Mouse (Mus musculus): Measurements from ENCODE around the gene Tubb5. TPM values are rescaled to one million over a fixed set of nuclear protein-coding genes. Genes with fewer than 3 reads are reported as not detected.

Tubb5 gene
- 1,832 and 1,895 TPM in 2 replicates for polyA plus RNA-seq (2015; fragmentation: Nextera tagmentation; extraction: Ambion mirVana)

DNA sequence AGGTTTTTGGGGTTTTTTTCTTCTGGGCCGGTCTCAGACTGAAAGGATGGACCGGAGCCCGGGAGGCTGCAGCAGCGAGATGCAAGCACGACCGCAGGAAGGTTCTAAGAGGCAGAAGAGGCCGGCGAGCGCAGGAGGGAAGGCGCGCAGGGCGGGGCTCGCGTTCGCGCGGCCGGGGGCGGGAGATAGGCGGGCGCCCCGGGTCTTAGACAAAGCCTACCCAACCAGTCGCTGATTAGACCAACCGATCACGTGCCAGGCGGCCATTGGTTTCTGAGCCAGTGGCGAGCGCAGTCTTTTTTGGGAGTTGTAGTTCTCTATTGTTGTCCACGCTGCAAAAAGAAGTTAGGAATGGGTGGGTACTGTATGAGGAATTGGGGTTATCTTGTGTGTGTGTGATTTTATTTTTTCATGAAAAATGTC, at the start of gene Tubb5:
TSS of gene Tubb5 (minus strand) at position 185 of the 423 bp plus-strand sequence.
- peak within 1 kb of the TSS; percentile 99 for H3K27ac ChIP-seq
- peak within 1 kb of the TSS; percentile 99 for H3K9ac ChIP-seq (replicated peaks)
- peak within 1 kb of the TSS; percentile 94 for H3K4me3 ChIP-seq (replicated peaks)
- H3K9me3 ChIP-seq, result no peaks in the 10 kb centered on the region
- WGBS, result under 1% methylated on average over 29 of the region's 29 CpGs
- peak; percentile 76 for ATAC-seq
- peaks cover 37% of the 10 kb centered on the region for H3K36me3 ChIP-seq
- peak within 1 kb of the TSS; percentile 86 for H3K4me2 ChIP-seq (replicated peaks)
- no peaks in the 10 kb centered on the region for H3K27me3 ChIP-seq
- H3K4me1 ChIP-seq (replicated peaks), result peaks cover 63% of the 10 kb centered on the region

DNA sequence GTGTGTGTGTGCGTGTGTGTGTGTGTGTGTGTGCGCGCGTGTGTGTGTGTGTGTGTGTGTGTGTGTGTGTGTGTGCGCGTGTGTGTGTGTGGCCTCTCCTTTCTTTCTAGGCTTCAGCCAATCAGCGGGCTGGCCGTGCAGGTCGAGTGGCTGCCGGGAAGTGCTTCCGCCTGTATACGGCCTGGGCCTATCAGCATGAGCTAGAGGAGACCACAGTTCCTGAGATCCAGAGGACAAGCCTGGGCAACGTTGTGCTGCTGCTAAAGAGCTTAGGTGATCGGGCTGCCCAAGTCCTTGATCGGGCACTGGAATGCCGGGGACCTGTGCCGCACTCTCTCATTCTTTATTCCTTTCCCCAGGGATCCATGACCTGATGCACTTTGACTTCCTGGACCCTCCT, 49.6 kb upstream of the Tubb5 start:
- WGBS, result 91% methylated on average over 11 of the region's 17 CpGs
- no peaks in the 10 kb centered on the region for H3K9me3 ChIP-seq
- no peaks in the 10 kb centered on the region for H3K27me3 ChIP-seq
- no peak overlapping the region for H3K9ac ChIP-seq (replicated peaks)
- ATAC-seq, result no peak
- H3K4me1 ChIP-seq (replicated peaks), result no peaks in the 10 kb centered on the region
- no peak overlapping the region for H3K4me3 ChIP-seq (replicated peaks)
- no peak overlapping the region for H3K4me2 ChIP-seq (replicated peaks)
- H3K27ac ChIP-seq, result no peak overlapping the region
- peaks cover 96% of the 10 kb centered on the region for H3K36me3 ChIP-seq

DNA sequence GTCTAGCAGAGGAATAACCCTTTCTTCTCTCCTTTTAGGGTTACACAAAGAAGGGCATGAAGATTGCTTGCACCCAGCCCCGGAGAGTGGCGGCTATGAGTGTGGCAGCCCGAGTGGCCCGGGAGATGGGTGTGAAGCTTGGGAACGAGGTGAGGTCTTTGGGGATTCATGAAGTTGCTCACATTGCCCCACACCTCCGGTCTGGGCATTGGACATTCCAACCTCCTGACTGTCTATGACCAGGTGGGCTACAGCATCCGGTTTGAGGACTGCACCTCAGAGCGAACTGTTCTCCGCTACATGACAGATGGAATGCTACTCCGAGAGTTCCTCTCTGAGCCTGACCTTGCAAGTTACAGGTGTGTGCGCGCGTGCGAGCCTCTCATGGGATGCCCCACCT, 45.7 kb upstream of the Tubb5 start:
- no peak overlapping the region for H3K27ac ChIP-seq

DNA sequence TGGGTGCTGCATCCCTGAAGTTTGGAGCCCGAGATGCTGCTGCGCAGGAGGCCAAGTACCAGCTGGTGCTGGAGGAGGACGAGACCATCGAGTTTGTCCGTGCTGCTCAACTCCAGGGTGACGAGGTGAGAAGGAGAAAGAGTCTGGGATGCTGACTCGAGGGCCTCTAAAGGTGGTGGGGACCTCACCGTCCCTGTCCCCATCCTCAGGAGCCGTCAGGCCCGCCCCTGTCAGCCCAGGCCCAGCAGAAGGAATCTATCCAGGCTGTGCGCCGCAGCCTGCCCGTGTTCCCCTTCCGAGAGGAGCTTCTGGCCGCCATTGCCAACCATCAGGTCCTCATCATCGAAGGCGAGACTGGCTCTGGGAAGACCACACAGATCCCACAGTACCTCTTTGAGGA, 44.8 kb upstream of the Tubb5 start:
- ATAC-seq, result no peak
- H3K36me3 ChIP-seq, result peaks cover 64% of the 10 kb centered on the region

More for the DNA sequence above, 45.7 kb upstream of the Tubb5 start:
- Histone ChIP-seq H3K4me3 (replicated peaks) (no peak overlapping the region), H3K36me3 (peaks cover 73% of the 10 kb centered on the region), H3K9me3 (no peaks in the 10 kb centered on the region), H3K9ac (replicated peaks) (no peak overlapping the region), H3K4me1 (replicated peaks) (peaks cover 18% of the 10 kb centered on the region), H3K27me3 (no peaks in the 10 kb centered on the region), H3K4me2 (replicated peaks) (no peak overlapping the region)
- no peak for ATAC-seq
- WGBS, result 98% methylated on average over 14 of the region's 14 CpGs

DNA sequence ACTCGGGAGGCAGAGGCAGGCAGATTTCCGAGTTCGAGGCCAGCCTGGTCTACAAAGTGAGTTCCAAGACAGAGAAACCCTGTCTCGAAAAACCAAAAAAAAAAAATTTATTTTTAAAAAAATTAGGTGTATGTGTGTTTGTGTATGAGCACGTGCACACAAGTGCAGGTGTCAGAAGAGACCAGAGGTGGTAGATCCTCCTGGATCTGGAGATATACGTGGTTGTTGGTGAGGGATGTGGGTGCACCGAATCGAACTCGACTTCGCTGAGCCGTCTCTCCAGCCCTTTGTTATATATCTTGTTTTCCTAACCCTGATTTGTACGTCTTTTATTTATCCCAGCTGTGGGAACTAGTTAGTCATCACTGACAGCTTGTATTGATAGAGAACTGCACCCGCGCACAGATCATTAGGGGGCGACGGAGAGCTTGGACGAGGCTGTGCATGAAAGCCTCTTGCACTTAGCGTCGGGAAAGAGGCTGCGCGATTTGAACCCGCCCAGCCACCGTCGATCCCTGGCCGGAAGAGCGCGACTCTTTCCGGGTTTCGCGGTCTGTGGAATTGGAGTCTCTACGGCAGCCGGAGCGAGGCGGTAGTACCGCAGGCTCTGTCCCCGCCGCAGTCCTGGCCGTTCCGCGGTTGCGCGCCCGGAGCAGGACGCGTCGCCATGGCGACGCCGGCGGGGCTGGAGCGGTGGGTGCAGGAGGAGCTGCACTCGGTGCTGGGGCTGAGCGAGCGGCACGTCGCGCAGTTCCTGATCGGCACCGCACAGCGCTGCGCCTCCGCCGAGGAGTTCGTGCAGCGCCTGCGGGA, 41.3 kb upstream of the Tubb5 start, which contains the start of gene Dhx16:
TSS of gene Dhx16 (plus strand) at position 575 of the 813 bp plus-strand sequence.
- Histone ChIP-seq H3K4me3 (replicated peaks) (peak within 1 kb of the TSS; percentile 95), H3K27ac (peak within 1 kb of the TSS; percentile 77), H3K9ac (replicated peaks) (peak within 1 kb of the TSS; percentile 95), H3K9me3 (no peaks in the 10 kb centered on the region), H3K27me3 (no peaks in the 10 kb centered on the region), H3K36me3 (peaks cover 50% of the 10 kb centered on the region), H3K4me2 (replicated peaks) (peak within 1 kb of the TSS; percentile 90), H3K4me1 (replicated peaks) (peaks cover 18% of the 10 kb centered on the region)
- 5% methylated on average over 66 of the region's 66 CpGs for WGBS
- ATAC-seq, result peak; percentile 94

More for the DNA sequence above, 44.8 kb upstream of the Tubb5 start:
- no peak overlapping the region for H3K4me3 ChIP-seq (replicated peaks)
- H3K9me3 ChIP-seq, result no peaks in the 10 kb centered on the region
- WGBS, result 93% methylated on average over 17 of the region's 17 CpGs
- no peak overlapping the region for H3K27ac ChIP-seq
- H3K9ac ChIP-seq (replicated peaks), result no peak overlapping the region
- H3K4me1 ChIP-seq (replicated peaks), result peaks cover 18% of the 10 kb centered on the region
- H3K27me3 ChIP-seq, result no peaks in the 10 kb centered on the region
- H3K4me2 ChIP-seq (replicated peaks), result no peak overlapping the region

DNA sequence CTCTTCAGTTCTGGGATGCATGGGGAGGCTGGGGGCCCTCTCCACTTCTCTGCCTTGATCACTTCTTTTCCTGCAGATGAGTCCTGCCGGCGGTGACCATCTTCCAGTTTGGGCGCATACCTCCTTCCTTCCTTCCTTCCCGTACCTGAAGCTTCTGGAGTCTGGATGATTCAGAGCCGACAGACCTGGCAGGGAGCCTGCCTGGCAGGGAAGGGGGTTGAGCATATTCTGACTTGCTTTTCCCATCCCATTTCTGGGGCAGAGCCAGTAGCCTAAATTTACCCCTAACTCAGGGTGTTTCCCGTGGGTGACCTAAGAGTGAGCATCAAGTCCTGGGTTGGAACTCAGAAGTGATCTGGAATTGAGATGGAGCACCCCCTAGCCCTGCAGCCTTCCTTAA, 36.6 kb upstream of the Tubb5 start:
- H3K4me3 ChIP-seq (replicated peaks), result no peak overlapping the region
- no peak overlapping the region for H3K9ac ChIP-seq (replicated peaks)
- no peak for ATAC-seq
- 91% methylated on average over 6 of the region's 6 CpGs for WGBS
- H3K4me2 ChIP-seq (replicated peaks), result no peak overlapping the region
- no peak overlapping the region for H3K27ac ChIP-seq
- H3K4me1 ChIP-seq (replicated peaks), result peaks cover 45% of the 10 kb centered on the region
- no peaks in the 10 kb centered on the region for H3K27me3 ChIP-seq
- no peaks in the 10 kb centered on the region for H3K9me3 ChIP-seq
- H3K36me3 ChIP-seq, result peaks cover 41% of the 10 kb centered on the region

DNA sequence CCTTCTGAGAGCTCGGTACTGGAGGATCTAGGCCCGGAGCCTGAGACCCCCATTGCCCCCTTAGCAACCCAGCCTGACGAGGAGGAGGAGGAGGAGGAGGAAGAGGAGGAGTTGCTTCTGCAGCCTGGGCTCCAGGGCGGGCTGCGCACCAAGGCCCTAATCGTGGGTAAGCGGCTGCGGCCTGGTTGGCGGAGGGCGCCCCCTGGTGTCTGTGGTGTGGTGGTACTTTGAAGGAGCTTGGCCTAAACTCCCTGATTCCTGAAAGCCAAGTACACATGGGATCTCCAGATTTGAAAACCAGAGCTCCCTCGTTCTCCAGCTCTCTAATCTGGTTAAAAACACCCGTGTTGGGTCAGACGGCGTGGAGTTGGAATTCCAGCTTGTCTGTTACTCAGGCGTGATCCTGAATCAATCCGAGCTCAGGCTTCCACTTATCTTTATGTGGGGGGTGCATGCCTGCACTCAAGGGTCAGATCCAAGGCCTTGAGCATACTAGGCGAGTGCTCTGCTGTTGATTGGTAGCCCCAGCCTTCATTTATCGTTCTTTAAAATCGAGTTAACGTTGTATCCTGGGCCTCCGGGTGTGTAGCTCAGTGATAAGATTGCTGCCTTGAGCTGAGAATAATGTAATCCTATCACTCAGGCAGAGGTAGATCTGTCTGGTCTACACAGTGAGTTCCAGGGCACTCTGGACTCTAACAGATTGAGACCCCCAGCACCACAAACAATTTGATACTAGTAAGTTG, 35.8 kb upstream of the Tubb5 start:
- H3K27ac ChIP-seq, result 0 out of 2 replicates have a peak overlapping the region, but pooled peaks have one; percentile 47
- WGBS, result 33% methylated on average over 21 of the region's 21 CpGs
- no peaks in the 10 kb centered on the region for H3K9me3 ChIP-seq
- ATAC-seq, result peak; percentile 37; the same call in 1 of the 2 replicates
- peak overlapping the region; percentile 47; the same call in 1 of the 2 replicates for H3K9ac ChIP-seq (replicated peaks)
- peak overlapping the region; percentile 37 for H3K4me2 ChIP-seq (replicated peaks)
- H3K4me1 ChIP-seq (replicated peaks), result peaks cover 51% of the 10 kb centered on the region
- peaks cover 41% of the 10 kb centered on the region for H3K36me3 ChIP-seq
- no peaks in the 10 kb centered on the region for H3K27me3 ChIP-seq
- H3K4me3 ChIP-seq (replicated peaks), result peak overlapping the region; percentile 8; the same call in 1 of the 2 replicates

DNA sequence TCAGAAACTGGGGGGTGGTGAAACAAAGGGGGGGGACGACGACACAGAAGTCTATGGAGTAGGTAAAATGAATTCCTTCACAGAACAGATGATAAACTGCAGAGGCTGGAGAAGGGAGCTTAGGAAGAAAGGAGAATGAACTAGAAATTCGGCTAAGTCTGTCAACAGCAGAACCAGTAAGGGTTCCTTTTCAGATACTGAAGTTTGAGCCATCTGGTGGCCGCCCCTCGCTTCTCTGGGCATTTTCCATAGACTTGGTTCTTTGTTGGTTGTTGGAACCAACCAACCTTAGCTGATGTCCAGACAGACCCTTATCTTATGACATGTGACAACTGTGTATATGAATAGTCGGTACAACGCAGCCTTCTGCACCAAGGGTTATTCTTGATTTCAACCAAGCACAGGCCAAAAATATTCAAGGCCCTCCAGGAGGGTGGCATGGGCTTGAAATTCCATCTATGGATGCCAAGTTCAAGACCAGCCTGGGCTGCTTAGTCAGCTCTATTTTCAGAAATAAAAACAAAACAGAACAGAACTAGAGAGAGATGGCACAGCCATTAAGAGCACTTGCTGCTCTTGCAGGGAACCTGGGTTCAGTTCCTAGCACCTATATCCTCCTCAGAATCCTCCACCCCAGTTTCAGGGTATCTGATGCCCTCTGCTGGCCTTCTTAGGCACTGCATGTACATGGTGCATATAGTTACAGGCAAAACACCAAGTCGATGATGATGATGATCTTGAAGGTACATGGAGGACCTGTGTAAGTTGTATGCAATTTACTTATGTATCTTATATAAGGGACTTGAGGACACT, 33.0 kb upstream of the Tubb5 start:
- H3K27ac ChIP-seq, result peak overlapping the region; percentile 31; the same call in 1 of the 2 replicates
- H3K27me3 ChIP-seq, result no peaks in the 10 kb centered on the region
- peak overlapping the region; percentile 84 for H3K4me3 ChIP-seq (replicated peaks)
- peaks cover 38% of the 10 kb centered on the region for H3K36me3 ChIP-seq
- peaks cover 71% of the 10 kb centered on the region for H3K4me1 ChIP-seq (replicated peaks)
- peak overlapping the region; percentile 92 for H3K4me2 ChIP-seq (replicated peaks)
- peak overlapping the region; percentile 97; the same call in 1 of the 2 replicates for H3K9ac ChIP-seq (replicated peaks)
- ATAC-seq, result no peak
- no peaks in the 10 kb centered on the region for H3K9me3 ChIP-seq
- WGBS, result 93% methylated on average over 8 of the region's 8 CpGs

DNA sequence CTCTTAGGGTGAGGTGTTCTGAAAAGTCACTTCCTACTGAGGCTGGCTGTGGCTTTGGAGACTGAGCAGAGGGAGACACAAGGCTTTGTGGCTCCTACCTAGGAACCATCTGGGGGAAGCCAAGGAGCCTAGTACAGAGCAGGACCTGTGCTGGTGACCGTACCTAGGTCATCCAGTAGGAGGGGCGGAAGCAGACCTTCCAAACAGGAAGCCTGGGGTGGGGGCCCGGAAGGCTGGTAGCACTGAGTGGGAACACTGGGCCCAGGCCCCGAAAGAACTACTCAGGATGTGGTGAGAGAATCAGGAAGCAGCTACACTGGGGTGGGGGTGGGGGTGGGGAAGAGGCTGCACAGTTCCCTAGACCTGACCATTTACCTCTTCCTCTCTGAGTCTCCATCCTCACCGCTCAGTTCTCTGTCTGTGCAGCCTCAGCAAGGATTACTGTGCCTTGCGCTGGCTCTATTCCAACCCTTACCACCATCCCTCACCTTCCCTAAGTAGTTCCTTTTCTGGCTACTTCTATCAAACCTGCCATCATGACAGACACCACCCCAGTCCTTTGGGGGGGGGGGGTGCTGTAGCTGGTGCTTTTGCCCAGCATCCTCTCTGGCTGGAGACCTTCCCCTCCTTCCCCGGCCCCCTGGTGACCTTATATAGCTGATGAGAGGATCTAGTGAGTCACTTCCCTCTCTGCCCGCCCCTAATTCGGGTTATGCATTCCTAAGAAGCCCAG, 32.2 kb upstream of the Tubb5 start:
- peak overlapping the region; percentile 97 for H3K9ac ChIP-seq (replicated peaks)
- 74% methylated on average over 9 of the region's 9 CpGs for WGBS
- H3K36me3 ChIP-seq, result peaks cover 32% of the 10 kb centered on the region
- peaks cover 71% of the 10 kb centered on the region for H3K4me1 ChIP-seq (replicated peaks)
- no peak for ATAC-seq
- H3K4me2 ChIP-seq (replicated peaks), result peak overlapping the region; percentile 92
- H3K9me3 ChIP-seq, result no peaks in the 10 kb centered on the region
- no peaks in the 10 kb centered on the region for H3K27me3 ChIP-seq
- H3K27ac ChIP-seq, result peak overlapping the region; percentile 31
- peak overlapping the region; percentile 84 for H3K4me3 ChIP-seq (replicated peaks)

DNA sequence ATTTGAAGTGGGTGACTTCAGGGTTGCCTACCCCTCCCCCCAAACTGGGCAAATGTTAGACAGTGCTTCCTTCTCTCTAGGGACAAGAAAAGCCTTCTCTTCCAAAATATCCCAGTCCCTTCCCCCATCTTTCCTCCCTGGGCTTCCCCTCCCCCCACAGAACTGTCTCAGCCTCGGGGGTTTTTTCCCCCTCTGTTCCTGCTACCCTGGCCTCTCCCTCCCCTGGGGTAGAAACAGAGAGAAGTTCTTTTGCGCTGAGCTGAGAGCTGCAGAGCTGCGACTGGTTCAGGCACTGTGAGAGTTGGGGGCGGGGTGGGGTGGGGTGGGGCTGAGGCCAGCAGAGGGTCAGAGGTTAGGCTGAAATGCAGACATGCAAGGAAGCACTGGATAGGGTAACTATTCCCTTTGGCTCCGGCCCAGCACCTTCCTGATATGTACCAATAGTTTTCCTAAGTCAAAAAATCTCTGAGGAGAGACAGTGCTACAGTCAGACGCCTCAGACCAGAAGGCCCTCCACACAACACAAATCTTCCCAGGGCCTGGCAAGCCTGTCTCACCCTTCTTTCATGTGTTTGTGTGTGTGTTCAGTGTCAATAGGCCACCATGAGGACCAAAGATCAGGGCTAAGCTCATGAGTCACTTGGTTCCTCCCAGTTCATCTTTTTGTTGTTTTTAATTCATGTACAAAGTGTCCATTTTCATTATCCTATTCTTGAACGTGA, 31.4 kb upstream of the Tubb5 start:
- H3K4me2 ChIP-seq (replicated peaks), result peak overlapping the region; percentile 92
- peaks cover 79% of the 10 kb centered on the region for H3K4me1 ChIP-seq (replicated peaks)
- H3K9me3 ChIP-seq, result no peaks in the 10 kb centered on the region
- peaks cover 24% of the 10 kb centered on the region for H3K36me3 ChIP-seq
- peak overlapping the region; percentile 97 for H3K9ac ChIP-seq (replicated peaks)
- ATAC-seq, result no peak
- 3% methylated on average over 7 of the region's 7 CpGs for WGBS
- H3K27ac ChIP-seq, result peak overlapping the region; percentile 31
- H3K27me3 ChIP-seq, result no peaks in the 10 kb centered on the region
- peak overlapping the region; percentile 84 for H3K4me3 ChIP-seq (replicated peaks)

Data from midbrain, embryonic 13.5 days (tissue).